Mouse (Mus musculus) brain, embryonic 14.5 days (tissue): ENCODE results near the gene Mgmt.

ENCODE experiments used
- CTCF ChIP-seq: fragments of 200-500 bp; IDR thresholded peaks from 2 replicates; pipeline ENCODE4 v1.5.1; 2012; ENCODE audit warnings: inconsistent platforms, mild to moderate bottlenecking, moderate library complexity, borderline replicate concordance; ENCODE audit not compliant: insufficient read depth, insufficient read length; ENCODE audit errors: extremely low read depth
- POLR2A ChIP-seq: fragments of 200-500 bp; IDR thresholded peaks from 2 replicates; pipeline ENCODE4 v1.6.1; 2012; ENCODE audit warnings: mild to moderate bottlenecking, inconsistent platforms, borderline replicate concordance; ENCODE audit not compliant: poor library complexity, insufficient read depth, insufficient read length, severe bottlenecking; ENCODE audit errors: extremely low read depth

DNA sequence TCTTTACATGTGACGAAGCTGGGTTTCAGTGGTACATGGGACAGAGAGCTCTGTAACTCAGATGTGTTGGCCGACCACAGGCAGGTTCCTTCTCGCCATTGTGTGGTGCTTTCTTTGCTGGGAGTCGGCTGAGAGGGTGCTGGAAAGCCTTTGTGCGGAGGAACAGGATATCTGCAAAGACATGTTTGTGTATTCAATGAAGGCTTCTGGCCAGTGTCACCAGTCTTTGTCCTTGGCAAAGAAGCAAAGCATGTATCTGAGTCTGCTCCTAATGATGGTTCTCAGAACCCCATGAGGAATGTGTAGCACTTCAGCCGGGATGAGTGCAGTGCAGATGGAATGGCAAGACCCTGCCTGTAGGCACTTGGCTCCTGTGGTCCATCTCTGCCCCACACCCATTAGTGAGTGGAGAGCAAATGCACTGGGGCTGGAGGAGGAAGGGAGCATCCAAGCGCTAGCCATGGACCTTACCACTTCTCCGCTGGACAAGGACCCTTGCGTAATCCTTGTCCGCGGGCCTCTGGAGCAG is 14.3 kb downstream of the Mgmt start:
- TF ChIP-seq CTCF (no peak), POLR2A (no peak)
